Mouse (Mus musculus) MEL-GATA-1-ER (cell line): ENCODE data around the gene Dpf3.

Source experiments
- DNase-seq: peaks from one replicate; pipeline ENCODE4 v3.0.0-alpha.2; 2012; ENCODE audit warnings: low read depth; ENCODE audit errors: extremely low read depth

Gene Dpf3

DNA sequence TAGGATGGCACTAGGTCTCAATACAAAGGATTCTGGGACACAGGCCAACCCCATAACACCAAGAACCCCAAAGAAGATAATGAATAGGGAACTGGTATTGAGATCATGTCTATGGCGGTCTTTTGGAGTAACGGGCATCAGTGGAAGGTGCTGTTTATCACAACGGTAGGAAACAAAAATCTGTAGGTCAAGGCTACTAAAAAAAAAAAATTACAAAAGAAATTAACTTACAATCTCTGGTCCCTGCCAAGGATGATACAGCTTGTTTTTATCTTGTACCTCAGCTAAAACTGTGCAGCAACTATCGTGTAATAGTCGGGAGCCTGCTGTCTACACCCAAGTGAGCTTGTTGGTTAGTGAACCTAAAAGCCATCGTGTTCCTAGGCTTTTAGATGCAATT, 9.2 kb upstream of the Dpf3 start:
- peak; percentile 76 for DNase-seq

DNA sequence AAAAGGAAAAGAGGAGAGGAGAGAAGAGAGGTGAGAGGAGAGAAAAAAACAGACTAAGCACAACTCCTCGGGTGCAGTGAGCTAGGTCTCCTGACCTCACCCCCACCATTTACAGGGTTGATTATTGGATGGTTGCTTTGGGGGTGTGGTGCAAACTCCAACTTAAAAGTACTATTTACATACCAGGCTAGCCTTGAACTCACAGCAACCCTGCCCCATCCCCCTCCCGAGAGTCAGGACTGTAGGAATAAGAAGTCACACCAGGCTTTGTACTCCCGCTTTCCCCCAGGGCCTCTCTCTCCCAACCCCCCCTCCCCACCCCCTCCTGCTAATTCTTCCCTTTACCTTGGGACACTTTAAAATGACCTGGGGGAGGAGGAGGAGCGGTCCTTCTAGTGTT, 8.8 kb upstream of the Dpf3 start:
- DNase-seq: no peak

DNA sequence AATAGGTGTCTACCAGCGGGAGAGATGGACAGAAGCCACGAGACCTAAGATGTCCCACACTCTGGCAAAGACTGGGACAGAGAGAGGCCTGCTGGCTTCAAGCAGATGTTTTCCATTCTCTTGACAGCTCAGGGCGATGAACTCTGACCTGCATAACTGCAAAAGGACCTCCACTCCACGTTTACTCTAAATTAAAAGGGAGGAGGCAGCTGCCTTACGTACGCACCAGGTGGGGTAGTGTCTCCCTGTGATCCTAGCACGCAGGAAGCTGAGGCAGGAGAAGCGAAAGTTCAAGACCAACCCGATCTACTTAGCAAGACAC, 8.4 kb upstream of the Dpf3 start:
- no peak for DNase-seq

DNA sequence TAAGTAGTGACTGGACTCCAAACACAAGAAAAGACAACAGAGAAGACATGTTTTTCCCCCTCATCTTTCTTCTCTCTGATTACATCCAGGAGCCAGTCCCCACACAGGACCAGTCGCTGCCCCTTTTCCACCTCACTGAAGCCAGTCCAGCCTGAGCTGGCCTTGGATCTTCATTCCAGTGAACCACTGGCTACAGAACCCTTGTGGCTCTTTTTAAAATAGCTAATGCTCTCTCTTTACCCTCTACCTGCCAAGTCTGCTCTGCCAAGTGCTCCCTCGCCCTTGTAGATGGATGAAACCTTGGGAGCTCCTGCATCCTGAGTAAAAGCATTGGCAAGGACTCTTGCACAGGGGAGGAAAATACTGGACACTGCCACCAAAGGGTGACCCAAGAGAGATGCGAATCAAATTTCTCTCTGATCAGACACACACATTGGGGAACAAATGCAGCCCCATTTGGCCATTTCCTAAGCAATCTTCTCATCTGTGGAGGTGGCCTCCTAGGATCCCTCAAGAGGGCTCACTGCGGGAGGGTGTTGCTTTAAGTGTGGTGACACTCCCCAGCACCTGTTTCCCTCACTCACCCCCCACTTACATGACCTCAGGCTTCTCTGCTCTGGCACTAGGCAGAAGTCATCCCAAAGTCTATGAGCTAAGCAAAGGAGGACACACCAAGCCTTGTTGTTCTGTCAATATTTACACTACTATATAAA, 7.9 kb upstream of the Dpf3 start:
- DNase-seq: no peak

DNA sequence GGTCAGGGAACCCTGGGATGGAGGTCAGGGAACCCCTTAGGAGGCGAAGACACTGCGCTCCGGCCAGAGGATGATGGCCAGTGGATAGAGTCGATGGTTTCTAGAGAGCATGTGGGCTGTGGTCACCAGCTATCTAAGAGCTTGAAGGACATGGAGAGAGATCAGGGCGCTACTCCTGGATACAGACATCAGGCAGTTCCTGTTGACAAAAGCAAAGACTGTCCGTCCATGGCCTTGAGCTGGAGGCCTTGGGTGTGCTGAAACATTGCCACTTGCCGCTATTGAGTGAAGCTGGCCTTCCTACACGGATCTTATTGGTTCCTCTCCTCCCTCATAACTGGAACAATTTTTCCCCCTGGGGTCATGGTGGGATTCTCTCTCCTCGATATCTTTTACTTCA, 6.7 kb upstream of the Dpf3 start:
- no peak for DNase-seq

DNA sequence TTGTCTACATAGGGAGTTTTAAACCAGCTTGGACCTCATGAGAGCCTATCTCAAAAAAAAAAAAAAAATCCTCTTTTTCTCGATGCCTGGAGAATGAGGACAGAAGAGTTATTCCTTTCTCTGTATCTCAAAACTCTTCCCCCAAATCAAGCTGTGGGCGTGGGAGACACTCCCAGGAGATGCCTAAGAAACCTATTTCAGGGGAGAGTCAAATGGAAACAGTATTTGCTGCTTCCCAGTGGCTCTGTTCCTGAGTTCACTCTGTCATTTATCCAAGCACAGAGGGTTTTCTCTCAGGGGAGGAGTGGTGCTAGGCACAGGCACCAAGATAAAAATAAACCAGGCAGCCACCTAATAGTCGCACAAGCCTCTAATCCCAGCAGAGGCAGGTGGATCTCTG, 5.3 kb upstream of the Dpf3 start:
- no peak for DNase-seq

DNA sequence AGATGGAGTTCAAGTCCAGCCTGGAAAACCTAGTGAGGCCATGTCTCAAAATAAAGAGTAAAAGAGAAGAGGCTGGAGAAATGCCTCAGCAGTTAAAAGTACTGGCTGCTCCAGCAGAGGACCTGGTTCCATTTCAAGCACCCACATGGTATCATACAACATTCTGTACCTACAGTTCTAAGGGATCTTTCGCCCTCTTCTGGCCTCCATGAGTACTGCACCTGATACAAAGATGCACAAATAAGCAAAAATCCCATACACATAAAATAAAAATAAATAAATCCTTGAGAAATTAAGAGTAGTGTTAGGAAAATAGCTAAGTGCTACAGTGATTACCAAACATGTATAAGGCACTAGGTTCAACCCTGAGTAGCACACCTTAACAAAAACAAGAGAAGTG, 4.1 kb upstream of the Dpf3 start:
- DNase-seq: peak; percentile 35

DNA sequence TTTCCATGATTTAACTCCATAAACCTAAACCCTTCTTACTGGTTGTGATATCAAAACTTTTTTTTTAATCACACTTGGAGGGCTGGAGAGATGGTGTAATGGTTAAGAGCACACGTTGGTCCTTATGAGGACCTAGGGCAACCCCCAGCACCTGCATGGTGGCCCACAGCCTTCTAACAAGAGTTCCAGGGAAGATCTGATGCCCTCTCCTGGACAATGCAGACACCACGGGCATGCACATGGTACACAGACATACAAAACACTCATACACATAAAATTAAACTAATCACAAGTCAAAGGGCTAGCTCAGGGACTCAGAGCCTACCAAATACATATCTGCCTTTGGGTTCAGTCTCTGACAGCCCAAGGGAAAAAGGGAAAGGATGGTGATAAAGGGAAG, 2.2 kb upstream of the Dpf3 start:
- no peak for DNase-seq

DNA sequence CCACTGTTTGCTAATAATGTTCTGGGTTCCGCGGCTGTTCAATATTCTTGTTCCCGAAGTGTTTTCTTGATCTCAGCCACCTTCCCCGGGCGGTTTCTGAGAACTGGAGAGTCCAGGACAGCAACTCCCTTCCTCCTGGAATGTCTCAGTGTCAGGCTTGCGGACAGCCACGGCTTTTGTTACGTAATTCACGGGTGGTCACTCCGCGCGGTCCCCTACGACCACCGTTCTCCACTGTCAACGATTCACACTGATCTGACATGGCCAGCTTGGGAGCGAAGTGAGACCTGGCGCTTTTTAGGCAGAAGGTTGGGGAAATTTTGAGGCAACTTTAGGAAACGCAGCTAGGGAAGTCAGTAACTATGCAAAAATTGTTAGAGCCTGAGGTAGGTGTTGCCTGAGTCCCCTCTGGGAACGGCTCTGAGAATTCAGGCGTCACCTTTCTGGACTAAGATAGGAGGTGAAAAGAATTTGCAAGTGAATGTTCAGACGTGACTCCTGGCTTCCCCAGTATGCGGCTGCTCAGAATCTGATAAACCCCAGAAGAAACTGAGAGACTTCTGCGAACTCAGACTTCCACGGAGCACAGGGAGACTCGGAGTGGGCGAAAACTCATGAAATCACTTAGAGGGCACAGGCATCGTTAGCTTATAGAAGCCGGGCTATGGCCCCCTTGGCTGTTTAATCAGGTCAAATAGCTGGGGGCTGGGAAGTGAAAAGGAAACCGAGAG, 860 bp upstream of the Dpf3 start:
- no peak for DNase-seq

DNA sequence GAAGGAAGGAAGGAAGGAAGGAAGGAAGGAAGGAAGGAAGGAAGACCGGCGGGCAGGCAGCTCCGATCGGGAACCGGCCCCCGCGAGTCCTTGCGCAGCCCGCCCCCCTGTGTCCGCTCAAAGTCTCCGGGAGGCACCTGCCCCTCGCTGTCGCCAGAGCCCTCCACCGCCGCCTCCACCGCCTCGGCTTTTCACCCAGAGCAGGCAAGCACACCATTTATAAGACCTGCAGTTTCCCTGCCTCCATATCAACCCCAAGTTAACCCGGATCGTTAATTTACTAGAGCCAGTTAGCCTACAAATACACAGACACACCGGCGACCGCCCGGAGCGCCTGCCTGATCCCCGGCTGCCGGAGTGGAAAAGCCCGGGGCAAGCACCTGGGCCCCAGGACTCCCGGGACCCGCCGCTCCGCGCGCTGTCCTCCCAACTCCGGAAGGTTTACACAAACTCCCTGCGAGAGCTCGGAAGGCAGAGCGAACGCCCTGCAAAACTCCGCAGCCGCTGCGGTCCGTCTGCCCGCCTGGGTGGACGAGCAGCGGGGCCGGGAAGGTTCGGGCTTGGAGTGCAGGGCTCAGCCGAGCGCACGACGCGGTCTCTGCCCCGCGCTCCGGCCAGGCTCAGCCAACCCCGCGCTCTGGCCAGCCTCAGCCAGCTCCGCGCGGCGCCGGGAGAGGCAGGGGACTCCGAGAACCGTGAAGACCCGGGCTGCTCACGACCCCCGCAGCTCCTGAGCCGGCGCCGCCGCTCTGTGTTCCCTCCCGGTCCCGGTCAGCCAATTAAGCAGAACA, 650 bp downstream of the Dpf3 start:
- no peak for DNase-seq

DNA sequence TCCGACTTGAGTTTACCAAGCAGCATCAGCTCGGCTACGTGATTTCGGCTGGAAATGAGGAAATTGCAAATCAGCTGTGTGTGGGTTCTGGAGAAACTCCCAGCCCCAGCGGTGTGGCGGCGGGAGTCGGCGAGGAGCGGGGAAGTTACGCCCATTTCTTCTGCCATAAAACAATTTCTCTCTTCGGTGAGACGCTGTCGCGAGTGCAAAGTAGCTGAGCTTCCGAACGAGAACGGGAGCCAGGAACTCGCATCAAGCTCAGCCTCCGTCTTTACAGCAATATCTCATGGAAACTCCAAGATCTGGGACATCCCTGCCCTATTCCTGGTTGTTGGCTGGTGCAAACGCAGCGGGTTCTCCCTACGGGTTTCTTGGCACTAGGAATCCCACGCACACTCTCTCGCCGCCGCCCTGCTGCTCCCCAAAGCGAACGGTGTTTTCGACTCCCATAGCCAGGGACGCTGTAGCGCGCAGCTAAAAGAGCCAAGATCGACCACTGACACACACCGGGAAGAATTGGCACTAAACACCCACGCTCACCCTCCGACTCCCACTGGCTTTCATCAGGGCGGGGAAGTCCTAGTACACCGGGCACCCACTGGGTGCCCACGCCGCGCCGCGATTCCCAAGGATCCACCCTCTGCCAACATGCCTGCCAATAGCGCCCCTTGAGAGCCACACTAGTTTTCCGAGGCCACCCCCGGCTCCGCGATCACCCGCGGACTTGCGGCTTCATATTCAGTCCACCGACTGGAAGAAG, 1.4 kb downstream of the Dpf3 start:
- DNase-seq: no peak

DNA sequence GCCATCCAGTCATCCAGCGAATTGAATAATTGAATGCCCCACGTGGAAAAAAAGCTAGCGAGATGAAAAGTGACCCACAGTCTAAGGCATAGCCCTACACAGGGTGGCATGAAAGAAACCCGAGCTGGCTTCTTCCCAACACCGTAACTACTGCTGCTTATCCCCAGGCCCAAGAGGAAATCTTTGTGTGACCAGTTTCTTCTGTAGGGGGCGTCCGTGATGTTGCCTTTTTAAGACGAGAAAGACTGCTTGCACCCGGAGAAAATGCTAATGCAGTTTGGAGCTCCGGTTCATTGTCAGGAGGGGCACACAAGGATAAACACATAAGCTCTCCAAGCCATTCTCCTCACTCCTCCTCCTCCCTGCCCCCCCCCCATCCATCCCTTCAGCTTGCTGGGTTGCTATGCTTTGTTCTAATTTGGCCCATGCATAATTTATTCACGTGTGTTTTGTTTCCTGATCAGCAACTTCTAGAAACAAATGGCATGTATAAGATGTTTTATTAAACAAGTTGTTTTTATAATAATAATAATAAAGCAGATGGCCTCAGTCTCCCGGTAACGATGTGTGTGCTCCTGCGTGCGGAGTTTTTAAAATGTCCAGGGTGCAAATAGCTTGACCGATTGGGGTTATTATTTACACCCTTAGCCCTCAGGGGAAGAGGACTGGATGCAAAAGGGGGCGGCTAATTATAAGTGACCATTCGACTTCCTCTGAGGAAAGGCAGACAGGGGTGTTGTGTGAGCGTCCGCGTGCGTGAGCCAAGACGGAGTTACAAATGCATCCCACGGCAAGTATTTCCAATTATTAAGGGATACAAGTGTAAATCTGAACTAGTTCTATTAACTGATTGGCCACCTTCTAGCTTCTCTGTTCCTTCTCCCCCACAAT, 2.4 kb downstream of the Dpf3 start:
- DNase-seq: no peak

DNA sequence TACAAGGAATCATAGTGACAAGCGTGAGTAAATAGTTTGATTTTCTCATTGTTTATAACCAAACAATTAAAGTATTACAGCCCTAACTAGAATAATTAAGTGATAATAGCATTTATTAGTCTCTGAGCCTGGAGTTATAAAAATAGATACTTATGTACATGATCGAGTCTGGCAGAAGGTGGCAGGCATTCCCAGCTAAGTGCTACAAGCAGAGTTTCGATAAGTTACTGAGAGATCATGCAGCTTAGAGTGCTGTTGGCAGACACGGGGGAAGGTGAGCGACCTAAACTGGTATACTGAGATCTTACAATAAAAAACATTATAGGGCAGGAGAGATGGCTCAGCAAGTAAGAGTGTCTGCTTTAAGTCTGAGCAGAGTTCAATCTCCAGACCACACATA, 3.9 kb downstream of the Dpf3 start:
- no peak for DNase-seq

DNA sequence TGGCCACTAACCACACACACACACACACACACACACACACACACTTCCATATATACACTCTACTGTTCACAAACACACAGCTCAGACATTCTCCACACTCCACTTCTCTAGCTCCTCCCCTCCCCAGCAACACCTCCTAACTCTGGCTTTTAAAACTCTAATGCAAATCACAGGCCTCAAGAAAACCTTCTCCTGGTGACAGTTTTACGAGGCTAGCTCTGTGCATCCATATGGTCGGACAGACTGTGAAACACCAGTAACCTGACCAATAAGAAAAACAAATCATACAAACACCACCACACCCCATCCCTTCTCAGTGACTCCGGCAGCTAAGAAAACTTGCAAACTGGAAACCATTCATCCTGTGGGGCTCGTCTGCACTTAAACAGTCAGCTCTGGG, 6.1 kb downstream of the Dpf3 start:
- no peak for DNase-seq

DNA sequence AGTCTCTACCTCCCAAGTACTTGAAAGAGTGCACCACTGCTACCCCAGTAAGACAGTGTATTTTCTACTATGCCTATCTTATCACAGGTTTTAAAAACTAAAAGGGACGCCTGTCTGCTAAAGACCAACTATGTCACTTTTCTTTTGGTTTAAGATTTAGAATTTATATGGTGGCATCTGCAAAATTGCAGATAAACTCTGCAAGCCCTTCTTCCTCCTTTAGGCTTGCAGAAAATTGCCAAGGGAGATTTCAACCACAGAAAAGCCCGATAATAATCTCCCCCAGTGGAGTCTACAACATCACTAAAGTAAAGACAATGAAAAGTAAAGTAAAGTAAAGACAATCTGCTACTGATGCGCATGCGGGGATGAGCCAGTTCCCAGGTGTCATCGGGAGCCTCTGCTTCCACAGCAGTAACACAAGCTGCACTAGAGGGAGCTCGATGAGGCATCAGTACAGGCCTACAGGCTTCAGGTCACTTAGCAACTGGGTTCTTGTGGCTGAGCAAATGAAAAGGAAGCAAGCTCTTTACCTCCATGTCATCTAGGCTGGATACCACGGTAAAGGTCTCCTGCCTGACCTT, 7.6 kb downstream of the Dpf3 start:
- DNase-seq: peak; percentile 34

DNA sequence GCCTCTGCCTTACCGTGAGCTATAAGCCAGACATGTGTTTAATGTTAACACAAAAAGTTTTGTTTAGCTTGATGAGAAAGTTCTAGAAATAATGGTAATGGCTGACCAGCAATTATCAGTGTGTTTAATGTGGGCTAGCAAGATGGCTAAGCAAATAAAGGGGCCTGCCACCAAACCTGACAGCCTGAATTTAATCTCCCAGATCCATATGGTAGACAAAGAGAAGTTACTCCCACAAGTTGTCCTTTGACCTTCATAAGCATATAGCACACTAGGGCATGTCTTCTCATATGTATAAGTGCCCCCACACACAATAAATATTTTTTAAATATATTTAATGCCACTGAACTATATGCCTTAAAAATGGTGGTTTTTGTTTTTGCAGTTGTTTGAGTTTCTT, 8.4 kb downstream of the Dpf3 start:
- no peak for DNase-seq

DNA sequence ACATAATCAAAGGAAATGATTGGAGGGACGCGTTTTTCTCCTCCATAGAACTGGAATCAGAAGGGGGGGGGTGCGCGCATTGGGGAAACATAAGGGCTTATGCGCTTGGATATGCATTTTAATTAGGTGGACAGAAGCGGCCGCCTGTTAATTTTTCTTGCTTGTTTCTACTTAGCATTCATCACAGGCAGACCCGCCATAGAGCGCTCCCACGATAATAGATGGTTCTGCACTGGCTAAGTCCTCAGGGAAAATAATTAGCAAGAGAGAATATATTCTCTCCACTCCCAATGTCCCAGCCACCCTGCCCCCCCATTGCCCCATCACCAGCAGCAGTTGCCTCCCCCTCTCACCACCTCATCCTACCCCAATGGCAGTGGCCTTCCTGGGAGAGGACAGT, 11.2 kb downstream of the Dpf3 start:
- no peak for DNase-seq

DNA sequence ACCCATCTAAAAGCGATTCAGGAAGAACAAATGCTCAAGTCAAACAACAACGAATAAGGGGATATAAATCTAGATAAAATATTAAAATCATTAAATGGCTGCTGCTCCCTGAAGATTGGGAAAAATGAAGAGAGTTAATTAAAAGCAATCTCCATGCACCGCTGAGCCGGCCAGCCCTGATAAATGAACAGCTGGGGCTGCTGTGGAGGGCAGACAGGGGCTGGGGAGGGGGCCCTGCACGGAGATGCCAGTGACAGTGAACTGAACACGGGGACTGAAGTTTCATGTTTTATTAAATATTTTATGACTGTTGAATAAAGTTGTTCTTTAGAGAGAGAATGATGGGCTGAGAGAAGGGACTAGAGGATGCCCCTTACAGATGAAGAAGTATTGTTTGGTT, 12.1 kb downstream of the Dpf3 start:
- no peak for DNase-seq

DNA sequence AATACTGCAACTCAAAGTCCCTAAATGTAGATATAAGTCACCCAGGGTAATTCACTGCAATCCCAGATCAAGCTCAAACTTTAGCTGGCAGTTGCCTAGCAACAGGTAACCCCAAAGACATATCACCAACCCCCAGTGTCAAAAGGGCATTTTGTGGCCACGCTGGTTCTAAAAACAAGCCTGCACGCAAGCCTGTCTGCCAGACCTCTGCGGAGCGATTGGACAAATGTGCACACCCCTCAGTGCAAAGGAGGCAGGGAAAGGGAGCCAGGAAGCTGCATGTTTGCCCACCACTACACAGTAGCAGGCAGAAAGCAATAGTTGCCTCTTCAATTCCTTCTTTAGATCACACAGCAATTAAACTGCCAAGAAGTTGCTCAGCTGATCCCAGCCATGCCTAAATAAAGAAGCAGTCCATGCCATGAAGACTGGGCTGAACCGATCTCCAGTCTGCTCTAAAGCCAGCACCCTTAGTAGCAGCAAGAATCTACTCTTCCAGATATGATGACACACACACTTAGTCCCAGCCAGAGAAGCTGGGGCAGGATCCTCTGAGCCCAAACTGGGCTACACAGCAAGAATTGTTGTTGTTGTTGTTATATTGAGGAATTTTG, 13.4 kb downstream of the Dpf3 start:
- DNase-seq: no peak

DNA sequence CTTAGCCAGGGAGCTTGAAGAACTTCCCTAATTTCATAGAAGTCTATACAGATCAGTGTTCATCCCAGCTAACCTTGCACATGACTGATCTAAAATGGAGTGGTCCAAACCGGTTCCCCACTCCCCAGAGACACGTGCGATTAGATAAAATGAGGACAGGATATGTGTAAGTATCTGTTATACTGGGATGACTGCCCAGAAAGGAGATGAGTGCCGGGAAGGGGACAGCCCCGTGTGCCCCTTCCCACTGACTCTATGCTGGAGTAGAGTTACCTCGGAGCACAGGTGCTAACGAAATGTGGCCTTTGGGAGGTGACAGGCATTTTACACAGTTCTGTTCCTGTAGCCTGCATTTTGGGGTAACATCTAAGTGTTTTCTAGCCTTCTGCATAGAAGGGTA, 15.8 kb downstream of the Dpf3 start:
- no peak for DNase-seq
